Mouse (Mus musculus) hindbrain, embryonic 11.5 days (tissue): ENCODE data around the gene Efl1. TPM values are rescaled to one million over a fixed set of nuclear protein-coding genes. Genes with fewer than 3 reads are reported as not detected.

Source experiments
- ATAC-seq: fragments of 200-750 bp; cut with Nextera tagmentation; 2 replicates; pipeline ENCODE4 v1.8.0; 2017; ENCODE audit warnings: mild to moderate bottlenecking, moderate TSS enrichment, moderate library complexity; ENCODE audit not compliant: low FRiP score
- DNase-seq: peaks from one replicate; pipeline ENCODE4 v3.0.0-alpha.2; 2015; ENCODE audit warnings: low spot score
- H3K27ac ChIP-seq: fragments of 300-500 bp; sonication (generic); 2 replicates; pipeline ENCODE4 v1.5.1; 2014; ENCODE audit warnings: mild to moderate bottlenecking, low read depth, low read length
- H3K27me3 ChIP-seq: fragments of 300-500 bp; sonication (generic); 2 replicates; pipeline ENCODE4 v1.6.1; 2014; ENCODE audit warnings: mild to moderate bottlenecking, low read length, moderate library complexity, mixed read lengths; ENCODE audit not compliant: control insufficient read depth, insufficient read depth
- H3K36me3 ChIP-seq: fragments of 300-500 bp; sonication (generic); 2 replicates; pipeline ENCODE4 v1.6.1; 2014; ENCODE audit warnings: mild to moderate bottlenecking, low read length, moderate library complexity, mixed read lengths; ENCODE audit not compliant: control insufficient read depth, insufficient read depth
- H3K4me1 ChIP-seq: fragments of 300-500 bp; sonication (generic); replicated peaks from 2 replicates; pipeline ENCODE4 v1.6.1; 2014; ENCODE audit warnings: low read length, mixed read lengths; ENCODE audit not compliant: control insufficient read depth, insufficient read depth
- H3K4me2 ChIP-seq: fragments of 300-500 bp; sonication (generic); replicated peaks from 2 replicates; pipeline ENCODE4 v1.6.1; 2014; ENCODE audit warnings: mild to moderate bottlenecking, low read depth, low read length
- H3K4me3 ChIP-seq: fragments of 300-500 bp; sonication (generic); 2 replicates; pipeline ENCODE4 v1.5.1; 2014; ENCODE audit warnings: low read depth, low read length
- H3K9ac ChIP-seq: fragments of 300-500 bp; sonication (generic); 2 replicates; pipeline ENCODE4 v1.6.1; 2014; ENCODE audit warnings: low read depth, low read length
- H3K9me3 ChIP-seq: fragments of 300-500 bp; sonication (generic); 2 replicates; pipeline ENCODE4 v1.6.1; 2016; ENCODE audit warnings: low read length; ENCODE audit not compliant: control insufficient read depth
- WGBS: fragments of 180-500 bp; shearing (Covaris S2); extraction: QIAGEN DNeasy Blood & Tissue Kit; methylation state at CpG from one replicate; pipeline ENCODE4 v1.1.7; 2014; 5-methylcytosine and 5-hydroxymethylcytosine counted together
- polyA plus RNA-seq: library from polyadenylated mRNA; unstranded; fragments of >200 nt; fragmentation: Nextera tagmentation; extraction: Ambion mirVana; gene quantifications from 2 replicates; pipeline ENCODE4 v1.2.1, GENCODE M21; 2014

Gene Efl1
- 23.8 and 27.9 TPM in 2 replicates for polyA plus RNA-seq

DNA sequence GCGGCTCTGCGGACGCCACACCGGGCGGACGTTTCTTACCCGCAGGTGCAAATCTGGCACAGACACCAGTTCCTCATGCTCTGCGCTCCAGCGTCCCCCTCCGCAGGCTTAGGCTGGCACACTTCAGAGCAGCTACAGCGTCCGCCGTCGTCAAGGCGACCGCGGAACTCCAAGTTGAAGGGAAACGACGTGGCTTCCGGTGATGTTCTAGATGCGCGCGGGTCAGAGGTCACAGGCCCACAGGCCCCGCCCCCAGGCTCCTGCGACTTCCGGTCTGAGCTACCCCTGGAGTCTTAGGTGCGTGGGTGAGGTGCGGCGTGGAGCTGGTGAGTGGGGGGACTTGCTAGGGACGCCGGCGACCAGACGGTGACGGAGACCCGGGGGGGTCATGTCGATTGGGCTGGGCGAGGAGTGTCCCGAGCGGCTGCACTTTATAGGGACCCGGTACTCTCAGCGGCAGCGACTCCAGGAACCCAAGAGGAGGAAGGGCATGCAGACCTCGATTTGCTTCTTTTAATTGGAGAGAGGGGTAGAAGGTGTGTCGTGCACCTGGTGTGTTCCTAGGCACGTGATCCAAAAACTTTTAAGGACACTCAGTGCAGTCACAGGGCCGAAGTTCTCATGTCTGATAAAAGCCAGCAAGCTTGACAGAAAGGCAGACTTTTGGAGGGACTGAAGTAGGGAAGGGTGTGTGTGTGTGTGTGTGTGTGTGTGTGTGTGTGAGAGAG lies at the start of gene Efl1, which contains the start of gene Saxo2:
Gene Efl1, plus strand, starts transcription at position 262 of the 728 bp plus-strand sequence.
Gene Saxo2, minus strand, starts transcription at position 176 of the 728 bp plus-strand sequence.
- Histone ChIP-seq H3K9ac (peak within 1 kb of the TSS; percentile 67), H3K27me3 (no peaks in the 10 kb centered on the region), H3K27ac (no peak within 1 kb of the TSS), H3K4me3 (peak within 1 kb of the TSS; percentile 81), H3K4me1 (no peaks in the 10 kb centered on the region), H3K4me2 (peak within 1 kb of the TSS; percentile 57), H3K9me3 (no peaks in the 10 kb centered on the region), H3K36me3 (no peaks in the 10 kb centered on the region)
- ATAC-seq (peak; percentile 99), DNase-seq (peak; percentile 96)
- under 1% methylated on average over 46 of the region's 46 CpGs for WGBS

GRCm38 (mm10) chr7:82602008-82602407 lies 46.4 kb upstream of the Efl1 start:
- H3K9ac ChIP-seq: no peak overlapping the region
- no peaks in the 10 kb centered on the region for H3K27me3 ChIP-seq
- H3K4me2 ChIP-seq: no peak overlapping the region
- ATAC-seq (no peak), DNase-seq (no peak)
- no peak overlapping the region for H3K4me3 ChIP-seq
- H3K4me1 ChIP-seq: no peaks in the 10 kb centered on the region
- H3K27ac ChIP-seq: no peak overlapping the region
- 78% methylated on average over 4 of the region's 4 CpGs for WGBS
- no peaks in the 10 kb centered on the region for H3K36me3 ChIP-seq
- no peaks in the 10 kb centered on the region for H3K9me3 ChIP-seq

- no peaks in the 10 kb centered on the region for H3K27me3 ChIP-seq
- no peaks in the 10 kb centered on the region for H3K9me3 ChIP-seq
- ATAC-seq (no peak), DNase-seq (no peak)
- WGBS: 81% methylated on average over 6 of the region's 6 CpGs
- no peak overlapping the region for H3K4me2 ChIP-seq
- H3K4me1 ChIP-seq: no peaks in the 10 kb centered on the region
- no peak overlapping the region for H3K27ac ChIP-seq
- H3K9ac ChIP-seq: no peak overlapping the region
- no peaks in the 10 kb centered on the region for H3K36me3 ChIP-seq
- no peak overlapping the region for H3K4me3 ChIP-seq
These were observed 43.0 kb upstream of the Efl1 start for GRCm38 (mm10) chr7:82605425-82605824.

DNA sequence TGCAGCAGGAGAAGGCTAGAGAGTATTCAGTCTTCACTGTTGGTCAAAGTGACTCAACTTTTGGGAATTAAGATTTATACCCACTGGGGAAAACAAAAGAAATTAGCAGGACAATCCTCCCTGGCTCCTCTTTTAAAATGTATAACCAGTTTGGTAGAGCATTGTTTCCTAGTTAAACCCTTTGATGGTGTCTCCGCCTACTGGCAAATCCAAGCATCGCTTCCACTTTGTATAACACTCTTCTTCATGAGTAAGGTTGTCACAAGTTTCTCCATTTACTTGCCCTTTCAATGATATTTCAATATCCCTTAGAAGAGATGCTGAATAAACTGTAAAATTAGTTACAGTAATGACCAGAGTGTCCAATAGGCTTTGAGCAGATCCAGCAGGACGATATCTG lies 38.8 kb upstream of the Efl1 start:
- 59% methylated on average over 3 of the region's 3 CpGs for WGBS
- Histone ChIP-seq H3K9me3 (no peaks in the 10 kb centered on the region), H3K4me3 (no peak overlapping the region), H3K36me3 (no peaks in the 10 kb centered on the region), H3K27ac (no peak overlapping the region), H3K9ac (no peak overlapping the region), H3K4me2 (no peak overlapping the region), H3K27me3 (no peaks in the 10 kb centered on the region), H3K4me1 (no peaks in the 10 kb centered on the region)
- no peak for DNase-seq
- no peak for ATAC-seq

- WGBS: 21% methylated on average over 7 of the region's 7 CpGs
- Histone ChIP-seq H3K9me3 (no peaks in the 10 kb centered on the region), H3K4me3 (no peak overlapping the region), H3K27ac (no peak overlapping the region), H3K27me3 (no peaks in the 10 kb centered on the region), H3K4me1 (no peaks in the 10 kb centered on the region), H3K4me2 (no peak overlapping the region), H3K9ac (no peak overlapping the region), H3K36me3 (no peaks in the 10 kb centered on the region)
- no peak for ATAC-seq
- peak; percentile 66 for DNase-seq
These were observed 23.1 kb upstream of the Efl1 start for GRCm38 (mm10) chr7:82625342-82625741.

DNA sequence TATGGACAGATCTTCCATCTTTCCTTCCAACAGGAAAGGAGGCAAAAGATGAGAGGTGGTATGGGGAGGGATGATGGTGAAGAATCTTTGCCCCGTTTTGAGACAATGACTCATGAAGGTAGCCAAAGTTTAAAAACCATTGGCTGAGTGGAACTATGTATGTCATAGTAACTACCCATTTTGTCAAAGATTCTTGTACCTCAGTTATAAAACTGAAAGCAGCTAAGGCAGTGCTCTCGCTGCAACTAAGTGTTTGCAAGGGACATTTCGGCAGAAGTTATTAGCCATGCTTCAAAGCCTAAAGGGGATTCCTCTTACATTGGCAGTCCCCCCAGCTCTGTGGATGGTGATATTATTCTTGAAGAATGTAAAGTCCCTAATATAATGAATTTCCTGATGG lies 1.2 kb upstream of the Efl1 start:
- no peak overlapping the region for H3K4me3 ChIP-seq
- no peak overlapping the region for H3K9ac ChIP-seq
- WGBS: 90% methylated on average over 3 of the region's 3 CpGs
- H3K27me3 ChIP-seq: no peaks in the 10 kb centered on the region
- H3K36me3 ChIP-seq: no peaks in the 10 kb centered on the region
- H3K4me2 ChIP-seq: no peak overlapping the region
- H3K9me3 ChIP-seq: no peaks in the 10 kb centered on the region
- H3K4me1 ChIP-seq: no peaks in the 10 kb centered on the region
- DNase-seq (no peak), ATAC-seq (no peak)
- H3K27ac ChIP-seq: no peak overlapping the region

DNA sequence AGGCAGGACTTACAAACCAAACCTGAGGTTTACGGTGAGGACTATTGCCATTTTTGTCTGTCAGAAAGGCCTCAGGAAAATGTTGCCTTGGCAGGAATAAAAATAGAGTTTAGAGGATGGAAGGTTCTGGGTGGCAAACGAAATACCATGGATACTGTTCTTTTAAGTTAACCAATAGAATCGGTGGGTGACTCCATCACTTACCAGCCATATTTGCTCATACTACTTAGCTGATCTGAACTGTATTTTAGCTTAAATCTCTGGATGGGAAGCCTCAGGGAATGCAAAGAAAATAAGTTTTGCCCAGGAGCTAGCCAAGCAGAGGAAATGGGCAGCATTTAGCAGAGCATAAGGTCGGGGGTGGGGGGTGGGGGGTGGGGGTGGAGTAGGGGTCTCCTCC lies 505 bp upstream of the Efl1 start:
- Histone ChIP-seq H3K9ac (peak overlapping the region; percentile 67; the same call in 1 of the 2 replicates), H3K27me3 (no peaks in the 10 kb centered on the region), H3K4me1 (no peaks in the 10 kb centered on the region), H3K9me3 (no peaks in the 10 kb centered on the region), H3K36me3 (no peaks in the 10 kb centered on the region), H3K4me2 (peak overlapping the region; percentile 57), H3K27ac (no peak overlapping the region), H3K4me3 (peak overlapping the region; percentile 81)
- WGBS: 28% methylated on average over 4 of the region's 4 CpGs
- DNase-seq (no peak), ATAC-seq (peak; percentile 28; the same call in 1 of the 2 replicates)

- DNase-seq (no peak), ATAC-seq (peak; percentile 1; the same call in 1 of the 2 replicates)
- H3K27me3 ChIP-seq: no peaks in the 10 kb centered on the region
These were observed 649 bp downstream of the Efl1 start for GRCm38 (mm10) chr7:82649081-82649445.

GRCm38 (mm10) chr7:82664604-82665003 lies 16.2 kb downstream of the Efl1 start:
- DNase-seq: no peak
- 0 out of 2 replicates have a peak, but pooled peaks cover 3% of the 10 kb centered on the region for H3K36me3 ChIP-seq
- H3K27me3 ChIP-seq: no peaks in the 10 kb centered on the region
- H3K9me3 ChIP-seq: no peaks in the 10 kb centered on the region
- ATAC-seq: no peak
- no peak overlapping the region for H3K9ac ChIP-seq
- 89% methylated on average over 3 of the region's 3 CpGs for WGBS
- H3K4me1 ChIP-seq: no peaks in the 10 kb centered on the region
- H3K27ac ChIP-seq: no peak overlapping the region
- no peak overlapping the region for H3K4me3 ChIP-seq
- H3K4me2 ChIP-seq: no peak overlapping the region

More at GRCm38 (mm10) chr7:82649081-82649445, 649 bp downstream of the Efl1 start:
- peak overlapping the region; percentile 67; the same call in 1 of the 2 replicates for H3K9ac ChIP-seq
- 26% methylated on average over 6 of the region's 6 CpGs for WGBS
- no peaks in the 10 kb centered on the region for H3K9me3 ChIP-seq
- peak overlapping the region; percentile 81 for H3K4me3 ChIP-seq
- no peak overlapping the region for H3K27ac ChIP-seq
- H3K4me1 ChIP-seq: no peaks in the 10 kb centered on the region
- H3K4me2 ChIP-seq: peak overlapping the region; percentile 57
- H3K36me3 ChIP-seq: no peaks in the 10 kb centered on the region
